Mouse (Mus musculus) T-helper 1 cell (primary cell): Measurements from ENCODE around the gene Gm3012.
"Not testable (repeated sequence)": the region's sequence is repeated elsewhere in the genome, so short reads cannot be mapped to it uniquely, and the experiment has no call there.

Experiments used
- in situ Hi-C: fragments of 300-600 bp; cut with MboI, MseI; formaldehyde crosslinking; loops from one replicate; pipeline ENCODE4 v1.15.1; 2025; ENCODE audit warnings: high pct_unique_total_duplicates

Gm3012 gene

GRCm38 (mm10) chr14:3634212-3634611 is at the start of gene Gm3012:
Gene Gm3012 (plus strand): TSS chr14:3634512.
- in situ Hi-C loops: not testable (repeated sequence)

- in situ Hi-C loops: loop anchor here (5.0 kb wide), 1 partner anchor 239 kb away; the partner anchor contains the start of gene Gm10409
These were observed 17.4 kb downstream of the Gm3012 start, which contains the start of gene Gm3020 for GRCm38 (mm10) chr14:3651730-3652129. Gene Gm3020 (plus strand): TSS chr14:3652030.

- in situ Hi-C loops: not testable (repeated sequence)
These were observed 54.2 kb downstream of the Gm3012 start, which contains the start of gene Gm3043 for GRCm38 (mm10) chr14:3688483-3688882. Gene Gm3043 (plus strand): TSS chr14:3688783.
